Mouse (Mus musculus): ENCODE data around the gene Ak8. TPM values are rescaled to one million over a fixed set of nuclear protein-coding genes. Genes with fewer than 3 reads are reported as not detected.

The Ak8 gene
- polyA plus RNA-seq, 1 experiment from 2014 or later: 0.42 TPM

DNA sequence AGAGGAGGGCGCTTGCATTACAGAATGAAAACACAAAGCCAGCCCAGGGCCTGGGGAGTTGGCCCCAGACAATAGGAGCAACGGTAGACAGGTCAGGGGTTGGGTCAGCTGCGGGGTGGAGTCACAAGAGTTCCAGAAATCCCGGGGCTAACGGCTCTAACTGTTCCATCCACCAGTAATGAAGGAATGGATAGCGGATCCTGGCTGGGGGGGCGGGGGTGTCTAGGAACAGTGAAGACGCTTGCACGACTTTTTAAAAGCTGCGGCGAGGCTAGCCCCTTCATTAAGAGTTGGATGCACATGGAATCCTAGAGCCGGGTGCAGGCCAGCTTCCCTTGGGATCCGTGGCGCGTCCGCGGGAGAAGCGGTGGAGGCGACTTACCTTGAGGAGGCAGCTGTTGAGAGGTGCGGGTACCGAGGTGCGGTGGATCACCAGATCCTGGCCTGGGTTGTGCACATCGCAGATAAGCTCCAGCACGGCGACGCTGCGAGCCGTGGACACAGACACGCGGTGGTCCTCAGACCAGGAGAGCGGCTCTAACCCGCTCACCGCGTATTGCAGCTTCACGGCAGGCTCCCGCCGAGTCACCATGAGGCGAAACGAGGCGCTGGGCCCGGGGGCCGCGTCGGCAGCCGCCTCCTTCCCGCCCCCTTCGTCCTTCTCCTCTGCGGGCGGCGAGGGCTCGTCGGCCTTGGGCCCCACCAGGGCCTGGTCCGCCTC, 139.7 kb downstream of the Ak8 start:
- Histone ChIP-seq H3K27ac (ENCODE audit: poor library complexity, severe bottlenecking) (peak overlapping the region; percentile 73), H3K9ac (peak overlapping the region; percentile 92), H3K9me3 (replicated peaks) (no peaks in the 10 kb centered on the region), H3K4me3 (peak overlapping the region; percentile 81), H3K27me3 (replicated peaks) (no peaks in the 10 kb centered on the region), H3K4me1 (replicated peaks) (peaks cover 39% of the 10 kb centered on the region), H3K4me2 (peak overlapping the region; percentile 90), H3K36me3 (peaks cover 6% of the 10 kb centered on the region)
- ATAC-seq (ENCODE audit: insufficient number of reproducible peaks, low FRiP score): peak; percentile 69
- 0% methylated on average over 53 of the region's 53 CpGs for WGBS

DNA sequence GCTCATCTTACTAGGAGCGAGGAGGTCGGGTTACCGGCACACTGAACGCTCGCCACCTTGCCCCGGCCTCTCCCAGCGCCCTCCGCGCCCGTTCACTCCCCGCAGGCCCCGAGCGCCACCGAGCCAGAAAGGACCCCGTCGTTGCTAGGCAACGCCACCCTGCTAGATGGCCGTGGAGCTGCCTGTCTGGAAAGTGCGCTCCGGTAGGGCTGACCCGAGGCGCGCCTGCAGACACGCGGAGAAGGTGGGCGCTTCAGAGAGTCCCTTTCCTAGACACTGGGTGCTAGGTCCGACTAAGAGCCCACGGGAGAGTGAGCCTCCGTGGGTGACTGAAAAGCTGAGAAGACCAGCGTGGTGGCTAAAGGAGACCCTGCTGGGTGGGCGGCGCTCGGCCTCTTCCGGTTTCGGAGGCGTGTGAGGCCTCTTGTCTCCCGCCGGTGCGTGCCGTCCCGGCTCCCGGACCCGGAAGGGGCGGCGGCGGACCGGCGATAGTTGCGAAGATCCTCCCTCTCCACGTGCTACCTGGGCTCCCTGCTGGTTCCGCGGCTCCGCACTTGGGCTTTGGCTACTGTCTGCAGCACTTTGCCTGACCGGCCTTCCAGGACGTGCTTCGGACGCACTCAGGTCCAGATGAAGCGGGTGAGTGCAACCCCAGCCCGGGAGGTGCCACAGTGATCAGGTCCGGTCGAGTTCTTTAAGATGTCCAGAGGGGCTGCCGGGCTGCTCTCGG, 140.4 kb downstream of the Ak8 start, which contains the start of the genes Gtf3c4 and Ddx31:
Gene Gtf3c4, minus strand, starts transcription at position 139 of the 730 bp plus-strand sequence.
Gene Ddx31, plus strand, starts transcription at position 185 of the 730 bp plus-strand sequence.
- H3K9ac ChIP-seq: peak within 1 kb of the TSS; percentile 92
- under 1% methylated on average over 63 of the region's 63 CpGs for WGBS
- no peaks in the 10 kb centered on the region for H3K9me3 ChIP-seq (replicated peaks)
- H3K4me2 ChIP-seq: peak within 1 kb of the TSS; percentile 90
- H3K4me3 ChIP-seq: peak within 1 kb of the TSS; percentile 81
- peak; percentile 96 for ATAC-seq (ENCODE audit: insufficient number of reproducible peaks, low FRiP score)
- H3K27ac ChIP-seq (ENCODE audit: poor library complexity, severe bottlenecking): peak within 1 kb of the TSS; percentile 73
- peaks cover 7% of the 10 kb centered on the region for H3K36me3 ChIP-seq
- peaks cover 39% of the 10 kb centered on the region for H3K4me1 ChIP-seq (replicated peaks)
- H3K27me3 ChIP-seq (replicated peaks): no peaks in the 10 kb centered on the region

DNA sequence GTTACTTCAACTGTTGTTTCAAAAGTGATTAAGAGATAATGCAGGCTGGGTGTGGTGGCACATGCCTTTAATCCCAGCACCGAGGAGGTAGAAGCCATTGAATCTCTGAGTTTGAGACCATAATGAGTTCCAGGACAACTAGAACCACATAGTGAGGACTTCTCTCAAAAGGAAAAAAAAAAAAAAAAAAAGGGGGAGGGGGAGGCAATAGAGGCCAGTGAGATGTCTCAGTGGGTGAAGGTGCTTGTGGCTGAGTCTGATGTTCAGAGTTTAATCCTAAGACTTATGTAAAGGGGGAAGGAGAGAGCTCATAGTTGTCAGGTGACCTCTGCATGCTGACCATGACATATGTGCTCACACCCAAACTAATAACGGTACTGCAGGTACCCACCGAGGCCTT, 142.1 kb downstream of the Ak8 start:
- Histone ChIP-seq H3K4me1 (replicated peaks) (peaks cover 28% of the 10 kb centered on the region), H3K27me3 (replicated peaks) (no peaks in the 10 kb centered on the region), H3K27ac (ENCODE audit: poor library complexity, severe bottlenecking) (no peak overlapping the region), H3K4me2 (peak overlapping the region; percentile 90), H3K4me3 (no peak overlapping the region), H3K36me3 (peaks cover 20% of the 10 kb centered on the region), H3K9ac (no peak overlapping the region), H3K9me3 (replicated peaks) (no peaks in the 10 kb centered on the region)
- no peak for ATAC-seq (ENCODE audit: insufficient number of reproducible peaks, low FRiP score)
- WGBS: 64% methylated on average over 3 of the region's 3 CpGs

DNA sequence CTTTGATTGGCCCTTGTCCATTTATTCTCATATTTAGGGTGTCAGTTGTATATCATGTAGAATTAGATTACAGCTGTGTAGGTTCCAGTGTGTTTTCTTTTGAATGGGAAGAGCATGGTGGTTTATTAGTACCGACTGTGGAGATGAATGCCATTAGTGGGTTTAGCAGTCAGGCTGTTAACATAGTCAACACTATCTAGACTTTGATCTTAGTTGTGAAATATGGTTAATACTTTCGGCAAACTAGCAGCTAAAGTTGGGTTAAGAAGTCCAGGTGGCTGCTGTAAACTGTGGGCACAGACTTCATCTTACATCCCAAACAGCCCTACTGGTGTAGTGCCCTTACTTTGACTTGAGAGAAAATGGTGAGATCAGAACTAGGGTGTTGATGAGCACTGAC, 148.9 kb downstream of the Ak8 start:
- WGBS: 87% methylated on average over 2 of the region's 2 CpGs
- H3K9me3 ChIP-seq (replicated peaks): no peaks in the 10 kb centered on the region
- H3K36me3 ChIP-seq: peaks cover 54% of the 10 kb centered on the region
- H3K4me3 ChIP-seq: no peak overlapping the region
- H3K4me1 ChIP-seq (replicated peaks): no peaks in the 10 kb centered on the region
- H3K27me3 ChIP-seq (replicated peaks): no peaks in the 10 kb centered on the region
- H3K4me2 ChIP-seq: no peak overlapping the region
- H3K27ac ChIP-seq (ENCODE audit: poor library complexity, severe bottlenecking): no peak overlapping the region
- ATAC-seq (ENCODE audit: insufficient number of reproducible peaks, low FRiP score): no peak
- no peak overlapping the region for H3K9ac ChIP-seq

DNA sequence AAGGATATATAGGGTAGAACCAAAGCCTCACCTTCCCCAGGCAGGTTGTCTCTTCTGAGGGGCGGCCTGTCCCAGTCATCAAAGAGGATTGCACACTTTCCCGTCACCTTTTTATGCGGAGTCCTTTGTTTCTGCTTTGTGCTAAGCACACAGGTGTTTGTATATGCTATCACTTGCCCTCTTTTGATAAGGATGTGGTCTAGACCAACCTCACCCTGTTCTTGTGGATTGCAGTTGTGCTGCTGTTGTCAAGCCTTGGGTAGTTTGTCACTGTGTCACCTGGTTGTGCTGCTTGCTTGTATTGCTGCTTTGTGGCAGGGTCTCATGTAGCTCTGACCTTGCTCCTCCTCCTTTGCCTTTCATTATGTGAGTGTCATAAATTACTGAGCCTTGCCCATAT, 152.6 kb downstream of the Ak8 start:
- H3K36me3 ChIP-seq: peaks cover 45% of the 10 kb centered on the region
- H3K4me3 ChIP-seq: no peak overlapping the region
- no peaks in the 10 kb centered on the region for H3K27me3 ChIP-seq (replicated peaks)
- H3K27ac ChIP-seq (ENCODE audit: poor library complexity, severe bottlenecking): no peak overlapping the region
- no peak overlapping the region for H3K4me2 ChIP-seq
- ATAC-seq (ENCODE audit: insufficient number of reproducible peaks, low FRiP score): no peak
- H3K9me3 ChIP-seq (replicated peaks): no peaks in the 10 kb centered on the region
- no peak overlapping the region for H3K9ac ChIP-seq
- WGBS: 95% methylated on average over 3 of the region's 3 CpGs
- no peaks in the 10 kb centered on the region for H3K4me1 ChIP-seq (replicated peaks)

DNA sequence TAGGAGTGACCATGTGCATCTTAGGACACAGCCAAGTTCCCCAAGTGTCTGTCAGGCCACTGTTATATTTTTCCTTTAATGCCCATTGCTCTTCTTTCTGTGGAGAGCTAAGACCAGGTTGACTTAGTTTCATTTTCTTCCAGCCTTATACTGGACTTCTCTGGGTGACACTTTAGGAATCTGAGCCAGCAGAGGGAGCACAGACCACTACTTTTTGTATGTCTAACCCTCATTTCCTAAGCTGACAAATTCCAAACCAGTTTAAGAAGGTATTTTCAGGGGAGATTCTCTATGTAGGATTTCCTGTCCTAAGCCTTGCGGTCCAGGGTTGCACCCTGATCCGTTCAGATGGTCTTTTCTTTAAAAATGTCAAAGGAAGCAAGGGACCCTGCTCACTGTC, 155.8 kb downstream of the Ak8 start:
- Histone ChIP-seq H3K36me3 (peaks cover 42% of the 10 kb centered on the region), H3K9ac (no peak overlapping the region), H3K4me2 (no peak overlapping the region), H3K27ac (ENCODE audit: poor library complexity, severe bottlenecking) (no peak overlapping the region), H3K4me1 (replicated peaks) (no peaks in the 10 kb centered on the region), H3K4me3 (no peak overlapping the region), H3K27me3 (replicated peaks) (no peaks in the 10 kb centered on the region), H3K9me3 (replicated peaks) (no peaks in the 10 kb centered on the region)
- WGBS: 88% methylated on average over 2 of the region's 2 CpGs
- ATAC-seq (ENCODE audit: insufficient number of reproducible peaks, low FRiP score): no peak

DNA sequence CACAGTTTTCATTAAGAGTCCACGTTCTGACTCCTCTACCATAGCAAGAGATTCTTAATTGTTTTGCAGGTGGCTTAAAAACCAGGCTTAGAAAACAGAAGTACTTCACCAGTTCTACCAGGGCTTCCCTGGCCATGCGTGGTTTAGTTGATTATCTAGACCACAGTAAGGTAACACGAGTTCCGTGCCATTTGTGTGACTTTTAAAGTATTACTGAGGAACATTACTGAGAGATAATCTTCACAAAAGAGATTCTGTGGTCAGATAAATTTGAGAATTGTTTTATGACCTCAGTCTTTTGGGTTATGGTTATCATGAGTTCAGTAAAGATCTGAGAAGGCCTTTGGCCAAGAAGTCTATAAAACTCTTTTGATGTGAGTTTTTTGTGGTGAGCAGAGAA, 159.3 kb downstream of the Ak8 start:
- no peak for ATAC-seq (ENCODE audit: insufficient number of reproducible peaks, low FRiP score)

DNA sequence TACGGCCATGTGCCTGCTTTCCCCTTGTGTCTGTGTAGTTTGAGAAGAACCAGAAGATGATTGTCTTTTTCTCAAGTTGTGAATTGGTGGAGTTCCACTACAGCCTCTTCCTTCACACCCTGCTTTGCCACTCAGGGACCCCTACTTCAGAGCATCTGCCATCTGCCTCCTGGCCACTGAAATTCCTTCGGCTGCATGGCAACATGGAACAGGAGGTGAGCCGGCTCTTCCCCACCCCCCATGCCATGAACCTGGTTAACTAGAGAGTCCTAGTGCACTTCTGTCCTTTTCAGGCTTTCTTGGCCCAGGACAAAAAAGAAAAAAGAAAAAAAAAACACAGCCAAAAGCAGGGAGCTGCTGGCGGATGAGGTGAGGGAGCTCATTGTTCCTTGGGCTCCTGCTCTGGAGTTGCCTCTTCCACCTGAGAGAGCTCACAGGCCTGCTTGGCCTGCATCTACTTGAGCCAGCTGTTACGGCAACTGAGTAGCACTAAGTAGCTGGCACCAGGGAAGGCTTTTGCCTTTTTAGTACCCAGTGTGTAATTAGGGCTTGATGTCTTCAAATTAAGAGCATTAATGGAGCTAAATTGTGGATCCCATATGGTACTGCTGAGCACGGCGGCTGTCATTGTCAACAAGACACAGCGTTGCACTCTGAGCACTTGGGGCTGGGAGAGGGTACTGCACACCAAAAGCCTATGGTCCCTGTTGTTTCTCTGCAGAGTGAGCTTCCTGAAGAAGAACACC, 160.9 kb downstream of the Ak8 start:
- Histone ChIP-seq H3K4me2 (no peak overlapping the region), H3K36me3 (peaks cover 77% of the 10 kb centered on the region), H3K27me3 (replicated peaks) (no peaks in the 10 kb centered on the region), H3K4me3 (no peak overlapping the region), H3K9ac (no peak overlapping the region), H3K9me3 (replicated peaks) (no peaks in the 10 kb centered on the region), H3K27ac (ENCODE audit: poor library complexity, severe bottlenecking) (no peak overlapping the region), H3K4me1 (replicated peaks) (no peaks in the 10 kb centered on the region)
- no peak for ATAC-seq (ENCODE audit: insufficient number of reproducible peaks, low FRiP score)
- 94% methylated on average over 8 of the region's 8 CpGs for WGBS

More for the DNA sequence above, 159.3 kb downstream of the Ak8 start:
- H3K9me3 ChIP-seq (replicated peaks): no peaks in the 10 kb centered on the region
- no peaks in the 10 kb centered on the region for H3K27me3 ChIP-seq (replicated peaks)
- 90% methylated on average over 4 of the region's 4 CpGs for WGBS
- H3K4me2 ChIP-seq: no peak overlapping the region
- H3K9ac ChIP-seq: no peak overlapping the region
- peaks cover 70% of the 10 kb centered on the region for H3K36me3 ChIP-seq
- no peak overlapping the region for H3K4me3 ChIP-seq
- H3K27ac ChIP-seq (ENCODE audit: poor library complexity, severe bottlenecking): no peak overlapping the region
- no peaks in the 10 kb centered on the region for H3K4me1 ChIP-seq (replicated peaks)

Small RNA genes within 50 kb of the gene (microRNA-seq; reads per million reads assigned to microRNA genes)
- gene Mir3088: 0.94 reads per million

Other genes with a start within 250 kb of the Ak8 start
- gene 1700007K13Rik, start 233.8 kb upstream of the Ak8 start, polyA plus RNA-seq (2016; fragmentation: Nextera tagmentation; extraction: Ambion mirVana): 0.29 and 0.49 TPM in 2 replicates
- 49.6 and 52.9 TPM in 2 replicates for gene Mrps2, start 232.1 kb upstream of the Ak8 start, polyA plus RNA-seq (2016; fragmentation: Nextera tagmentation; extraction: Ambion mirVana)
- 0.28 and 0.41 TPM in 2 replicates for gene Gbgt1, start 203.3 kb upstream of the Ak8 start, polyA plus RNA-seq (2016; fragmentation: Nextera tagmentation; extraction: Ambion mirVana)
- 0.82 TPM in 1 of 2 replicates, not detected in the other for gene Gm10134, start 194.1 kb upstream of the Ak8 start, polyA plus RNA-seq (2016; fragmentation: Nextera tagmentation; extraction: Ambion mirVana)
- 21.1 and 22.1 TPM in 2 replicates for gene Ralgds, start 187.0 kb upstream of the Ak8 start, polyA plus RNA-seq (2016; fragmentation: Nextera tagmentation; extraction: Ambion mirVana)
- gene Cel, start 136.8 kb upstream of the Ak8 start, polyA plus RNA-seq (2016; fragmentation: Nextera tagmentation; extraction: Ambion mirVana): not detected in 2 replicates
- gene Gtf3c5, start 116.4 kb upstream of the Ak8 start, polyA plus RNA-seq (2016; fragmentation: Nextera tagmentation; extraction: Ambion mirVana): 32.5 and 34.2 TPM in 2 replicates
- gene Gfi1b, start 78.2 kb upstream of the Ak8 start, polyA plus RNA-seq (2016; fragmentation: Nextera tagmentation; extraction: Ambion mirVana): 3.9 and 5.6 TPM in 2 replicates
- 16.7 and 17.6 TPM in 2 replicates for gene Tsc1, start 58.9 kb upstream of the Ak8 start, polyA plus RNA-seq (2016; fragmentation: Nextera tagmentation; extraction: Ambion mirVana)
- 1.2 and 2.2 TPM in 2 replicates for gene Spaca9, start 437 bp upstream of the Ak8 start, polyA plus RNA-seq (2016; fragmentation: Nextera tagmentation; extraction: Ambion mirVana)
- gene Gtf3c4, start 140.2 kb downstream of the Ak8 start, polyA plus RNA-seq (2016; fragmentation: Nextera tagmentation; extraction: Ambion mirVana): 14.7 and 15.0 TPM in 2 replicates
- 10.2 TPM in 2 replicates for gene Ddx31, start 140.2 kb downstream of the Ak8 start, polyA plus RNA-seq (2016; fragmentation: Nextera tagmentation; extraction: Ambion mirVana)
- gene Barhl1, start 216.5 kb downstream of the Ak8 start, polyA plus RNA-seq (2016; fragmentation: Nextera tagmentation; extraction: Ambion mirVana): not detected in 2 replicates

Data from heart, embryonic 12.5 days (tissue).